Mouse (Mus musculus) left cerebral cortex, adult 6 months (tissue): ENCODE results near the gene Gm8922. TPM values are rescaled to one million over a fixed set of nuclear protein-coding genes. Genes with fewer than 3 reads are reported as not detected.

Experiments used
- long read RNA-seq, 2 experiments: library from polyadenylated mRNA; unstranded; transcript quantifications; one replicate each; pipeline ENCODE4 v2.0.0; 2019 to 2020
- polyA plus RNA-seq: library from polyadenylated mRNA; unstranded; fragments of <200 nt; fragmentation: Nextera tagmentation; gene quantifications from 2 replicates; pipeline ENCODE4 v1.2.3, GENCODE M21; 2021

The Gm8922 gene
- polyA plus RNA-seq: not detected in 2 replicates
- long read RNA-seq, experiment 1: 0 reads
- long read RNA-seq, experiment 2: 0 reads

GRCm38 (mm10) chr5:11681659-11682058, at the start of gene Gm8922:
Gene Gm8922, plus strand, starts transcription at chr5:11681959.

Other genes with a start within 250 kb of the Gm8922 start
- gene Gm8906, start 179.3 kb upstream of the Gm8922 start, polyA plus RNA-seq: not detected in 2 replicates
- not detected in 2 replicates for gene Gm6460, start 87.0 kb upstream of the Gm8922 start, polyA plus RNA-seq
- gene Gm8926, start 88.6 kb downstream of the Gm8922 start, polyA plus RNA-seq: not detected in 2 replicates
- gene Gm6465, start 163.6 kb downstream of the Gm8922 start, polyA plus RNA-seq: not detected in 2 replicates
- gene 4933402N22Rik, start 236.1 kb downstream of the Gm8922 start, polyA plus RNA-seq: not detected in 2 replicates